Mouse (Mus musculus) limb, embryonic 11.5 days (tissue): ENCODE data around the gene Dnah7b. TPM values are rescaled to one million over a fixed set of nuclear protein-coding genes. Genes with fewer than 3 reads are reported as not detected.
"Not testable (repeated sequence)": the region's sequence is repeated elsewhere in the genome, so short reads cannot be mapped to it uniquely, and the experiment has no call there.

Source experiments
- ATAC-seq: fragments of 200-750 bp; cut with Nextera tagmentation; 2 replicates; pipeline ENCODE4 v1.8.0; 2017; ENCODE audit warnings: low read depth; ENCODE audit not compliant: insufficient number of reproducible peaks, low FRiP score, low TSS enrichment
- DNase-seq: peaks from one replicate; pipeline ENCODE4 v3.0.0-alpha.2; 2015; ENCODE audit warnings: low spot score
- H3K27ac ChIP-seq: fragments of 300-500 bp; sonication (generic); replicated peaks from 2 replicates; pipeline ENCODE4 v1.5.1; 2014; ENCODE audit warnings: low read depth, mild to moderate bottlenecking, low read length
- H3K27me3 ChIP-seq: fragments of 300-500 bp; sonication (generic); 2 replicates; pipeline ENCODE4 v1.6.1; 2014; ENCODE audit warnings: mild to moderate bottlenecking, low read length, mixed read lengths; ENCODE audit not compliant: control insufficient read depth, insufficient read depth
- H3K36me3 ChIP-seq: fragments of 300-500 bp; sonication (generic); 2 replicates; pipeline ENCODE4 v1.6.1; 2014; ENCODE audit warnings: mild to moderate bottlenecking, low read length, moderate library complexity, mixed read lengths; ENCODE audit not compliant: control insufficient read depth, insufficient read depth
- H3K4me1 ChIP-seq: fragments of 300-500 bp; sonication (generic); 2 replicates; pipeline ENCODE4 v1.6.1; 2014; ENCODE audit warnings: low read length, mixed read lengths; ENCODE audit not compliant: control insufficient read depth, insufficient read depth
- H3K4me2 ChIP-seq: fragments of 300-500 bp; sonication (generic); 2 replicates; pipeline ENCODE4 v1.6.1; 2014; ENCODE audit warnings: low read depth, mild to moderate bottlenecking, moderate library complexity; ENCODE audit not compliant: severe bottlenecking
- H3K4me3 ChIP-seq: fragments of 300-500 bp; sonication (generic); 2 replicates; pipeline ENCODE4 v1.5.1; 2014; ENCODE audit warnings: low read depth, low read length
- H3K9ac ChIP-seq: fragments of 300-500 bp; sonication (generic); 2 replicates; pipeline ENCODE4 v1.6.1; 2014; ENCODE audit warnings: mild to moderate bottlenecking, low read length
- H3K9me3 ChIP-seq: fragments of 300-500 bp; sonication (generic); 2 replicates; pipeline ENCODE4 v1.6.1; 2016; ENCODE audit warnings: low read length; ENCODE audit not compliant: control insufficient read depth
- WGBS: fragments of 180-500 bp; shearing (Covaris S2); extraction: QIAGEN DNeasy Blood & Tissue Kit; methylation state at CpG from one replicate; pipeline ENCODE4 v1.1.7; 2014; 5-methylcytosine and 5-hydroxymethylcytosine counted together
- polyA plus RNA-seq: library from polyadenylated mRNA; unstranded; fragments of >200 nt; fragmentation: Nextera tagmentation; extraction: Ambion mirVana; gene quantifications from 2 replicates; pipeline ENCODE4 v1.2.1, GENCODE M21; 2014

The Dnah7b gene
- polyA plus RNA-seq, result 2.0 and 2.3 TPM in 2 replicates

- no peaks in the 10 kb centered on the region for H3K27me3 ChIP-seq
- 25% methylated on average over 1 of the region's 1 CpGs for WGBS
- ATAC-seq, result no peak
- H3K9ac ChIP-seq, result peak within 1 kb of the TSS; percentile 90
- peak within 1 kb of the TSS; percentile 53 for H3K4me3 ChIP-seq
- H3K4me2 ChIP-seq, result peak within 1 kb of the TSS; percentile 58
- H3K36me3 ChIP-seq, result no peaks in the 10 kb centered on the region
- no peaks in the 10 kb centered on the region for H3K4me1 ChIP-seq
- no peaks in the 10 kb centered on the region for H3K9me3 ChIP-seq
- DNase-seq, result no peak
- H3K27ac ChIP-seq, result peak within 1 kb of the TSS; percentile 82
These were observed at the start of gene Dnah7b for GRCm38 (mm10) chr1:46066015-46066414. TSS of gene Dnah7b (plus strand) at chr1:46066315.

DNA sequence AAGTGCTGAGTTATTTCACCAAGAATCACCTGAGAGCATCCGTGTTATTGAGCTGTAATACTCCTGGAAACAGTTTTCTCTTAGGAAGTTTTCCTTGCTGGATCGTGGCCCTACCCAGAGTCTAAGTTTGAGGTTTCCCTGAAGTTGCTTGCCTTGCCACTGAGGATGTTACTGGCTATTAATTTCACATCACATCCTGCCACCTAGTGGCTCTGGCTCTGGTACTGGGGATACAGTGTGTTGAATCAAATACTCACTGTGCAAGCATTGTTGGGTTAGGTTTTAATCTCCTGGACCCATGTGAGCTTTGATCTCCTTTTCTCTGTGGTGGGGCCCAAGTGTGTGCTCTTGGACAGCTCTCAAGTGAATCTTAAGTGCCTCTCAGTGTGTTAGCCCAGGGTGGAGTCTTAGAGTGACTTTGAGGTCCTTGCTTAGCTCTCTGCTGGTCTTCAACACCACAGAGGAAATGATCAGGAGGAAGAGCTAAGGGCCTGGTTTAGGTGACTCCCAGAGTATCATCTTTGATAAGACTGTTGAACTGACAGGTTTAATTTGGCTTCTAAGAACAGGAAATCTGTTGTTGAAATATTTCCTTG is 47.6 kb upstream of the Dnah7b start:
- Histone ChIP-seq H3K9me3 (no peaks in the 10 kb centered on the region), H3K9ac (no peak overlapping the region), H3K27me3 (no peaks in the 10 kb centered on the region), H3K4me3 (no peak overlapping the region), H3K4me2 (no peak overlapping the region), H3K36me3 (no peaks in the 10 kb centered on the region), H3K4me1 (no peaks in the 10 kb centered on the region), H3K27ac (no peak overlapping the region)
- DNase-seq, result peak; percentile 48
- ATAC-seq, result 0 out of 2 replicates have a peak, but pooled peaks have one; percentile 21
- 50% methylated on average over 2 of the region's 2 CpGs for WGBS

GRCm38 (mm10) chr1:46022262-46022661 is 43.9 kb upstream of the Dnah7b start:
- 39% methylated on average over 2 of the region's 2 CpGs for WGBS
- Histone ChIP-seq H3K9me3 (no peaks in the 10 kb centered on the region), H3K4me3 (no peak overlapping the region), H3K4me1 (no peaks in the 10 kb centered on the region), H3K27me3 (no peaks in the 10 kb centered on the region), H3K9ac (no peak overlapping the region), H3K27ac (no peak overlapping the region), H3K36me3 (no peaks in the 10 kb centered on the region), H3K4me2 (no peak overlapping the region)
- DNase-seq (peak; percentile 35), ATAC-seq (no peak)

GRCm38 (mm10) chr1:46031993-46032555 is 34.0 kb upstream of the Dnah7b start:
- Histone ChIP-seq H3K9me3 (no peaks in the 10 kb centered on the region), H3K27me3 (no peaks in the 10 kb centered on the region), H3K36me3 (no peaks in the 10 kb centered on the region), H3K4me1 (0 out of 2 replicates have a peak, but pooled peaks cover 3% of the 10 kb centered on the region), H3K4me3 (no peak overlapping the region), H3K9ac (no peak overlapping the region), H3K4me2 (no peak overlapping the region), H3K27ac (no peak overlapping the region)
- WGBS, result 77% methylated on average over 1 of the region's 1 CpGs
- DNase-seq (no peak), ATAC-seq (no peak)

- ATAC-seq, result no peak
- H3K4me2 ChIP-seq, result no peak overlapping the region
- H3K4me3 ChIP-seq, result no peak overlapping the region
- no peak overlapping the region for H3K27ac ChIP-seq
- no peaks in the 10 kb centered on the region for H3K9me3 ChIP-seq
- no peaks in the 10 kb centered on the region for H3K27me3 ChIP-seq
- H3K36me3 ChIP-seq, result no peaks in the 10 kb centered on the region
- no peaks in the 10 kb centered on the region for H3K4me1 ChIP-seq
- no peak overlapping the region for H3K9ac ChIP-seq
- no peak for DNase-seq
These were observed 17.9 kb upstream of the Dnah7b start for GRCm38 (mm10) chr1:46048188-46048587.

GRCm38 (mm10) chr1:46066484-46067251 is 553 bp downstream of the Dnah7b start:
- Histone ChIP-seq H3K9me3 (no peaks in the 10 kb centered on the region), H3K4me2 (peak overlapping the region; percentile 58), H3K4me1 (no peaks in the 10 kb centered on the region), H3K27ac (peak overlapping the region; percentile 82), H3K27me3 (no peaks in the 10 kb centered on the region), H3K4me3 (peak overlapping the region; percentile 53), H3K36me3 (no peaks in the 10 kb centered on the region), H3K9ac (peak overlapping the region; percentile 90)
- peak; percentile 87 for DNase-seq
- ATAC-seq, result peak; percentile 93
- WGBS, result under 1% methylated on average over 27 of the region's 28 CpGs

DNA sequence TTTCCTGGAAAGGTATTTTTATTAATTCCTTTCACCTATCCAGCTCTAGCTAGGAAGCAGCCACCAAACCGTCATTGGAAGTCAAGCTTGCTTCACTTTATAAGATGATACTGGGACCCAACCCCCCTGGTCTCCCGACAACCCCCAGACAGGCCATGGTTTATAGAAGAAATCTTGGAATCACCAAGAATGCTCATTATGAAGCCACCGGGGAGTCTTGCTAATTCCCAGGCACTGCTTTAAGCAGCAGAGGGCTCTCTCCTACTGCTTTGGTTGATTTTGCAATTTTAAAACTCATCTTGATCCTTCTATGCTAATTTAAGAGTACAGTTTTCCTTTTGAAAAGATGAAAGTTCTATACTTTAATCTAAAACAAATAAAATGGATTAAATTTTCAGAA is 2.7 kb downstream of the Dnah7b start:
- H3K27me3 ChIP-seq, H3K4me1 ChIP-seq, H3K27ac ChIP-seq, DNase-seq, H3K4me3 ChIP-seq, H3K9ac ChIP-seq, H3K4me2 ChIP-seq, ATAC-seq, H3K36me3 ChIP-seq, H3K9me3 ChIP-seq: not testable (repeated sequence)
- 81% methylated on average over 3 of the region's 3 CpGs for WGBS

DNA sequence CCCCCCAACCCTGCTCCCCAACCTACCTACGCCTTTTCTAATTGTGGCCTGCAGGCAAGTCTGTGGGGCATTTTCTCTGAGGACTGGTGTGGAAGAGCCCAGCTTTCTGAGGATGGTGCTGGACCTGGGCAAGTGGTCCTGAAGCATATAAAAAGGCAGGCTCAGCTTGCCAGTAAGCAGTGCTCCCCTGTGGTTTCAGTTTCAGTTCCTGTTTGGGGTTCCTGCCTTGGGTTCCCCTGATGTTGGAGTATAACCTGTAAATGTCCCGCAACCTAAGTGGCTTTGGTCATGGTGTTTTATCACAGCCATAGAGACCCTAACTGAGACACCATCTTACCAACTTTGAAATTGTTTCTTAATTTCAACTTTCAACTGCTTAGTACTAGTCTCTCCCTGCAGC is 11.8 kb downstream of the Dnah7b start:
- Histone ChIP-seq H3K36me3 (no peaks in the 10 kb centered on the region), H3K4me1 (no peaks in the 10 kb centered on the region), H3K9me3 (no peaks in the 10 kb centered on the region), H3K9ac (no peak overlapping the region), H3K27me3 (no peaks in the 10 kb centered on the region), H3K4me2 (no peak overlapping the region), H3K27ac (no peak overlapping the region), H3K4me3 (no peak overlapping the region)
- no peak for ATAC-seq
- no peak for DNase-seq
- 81% methylated on average over 2 of the region's 2 CpGs for WGBS
